Mouse (Mus musculus): ENCODE results near the gene L3mbtl3.

DNA sequence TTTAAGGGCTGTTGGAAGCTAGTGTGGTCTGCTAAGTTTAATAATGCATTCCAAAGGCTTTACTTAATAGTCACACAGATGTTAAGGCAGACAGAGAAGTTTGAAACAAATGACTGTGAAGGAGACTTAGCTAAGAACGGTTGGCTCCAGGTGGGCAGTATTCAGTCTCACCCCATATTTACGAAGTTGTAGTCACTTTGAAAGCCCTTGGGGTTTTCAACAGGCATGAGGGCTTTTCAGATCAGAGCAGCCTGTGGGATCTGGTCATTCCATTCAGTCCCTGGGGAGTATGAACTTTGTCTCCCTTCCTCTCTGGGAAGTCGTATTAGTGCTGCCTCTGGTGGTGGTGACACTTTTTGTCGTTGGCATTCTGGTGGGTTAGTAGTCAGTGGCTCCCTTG lies 137.2 kb downstream of the L3mbtl3 start:
- no peak for TF ChIP-seq CTCF (IDR thresholded peaks at IDR 0.05; ENCODE audit: control insufficient read depth, insufficient read depth, insufficient read length)
- TF ChIP-seq MAX (IDR thresholded peaks at IDR 0.05), result no peak
- no peak for TF ChIP-seq CEBPB (IDR thresholded peaks at IDR 0.05; ENCODE audit: low read depth)
- TF ChIP-seq USF1 (IDR thresholded peaks at IDR 0.05; ENCODE audit: low read depth), result no peak
- no peak for TF ChIP-seq MYOG (IDR thresholded peaks at IDR 0.05; ENCODE audit: control insufficient read depth, extremely low read depth, insufficient read length)
- no peak for TF ChIP-seq MYOD1 (IDR thresholded peaks at IDR 0.05; ENCODE audit: control insufficient read depth, insufficient read length, low read depth)

All from C2C12 (cell line).